Mouse (Mus musculus): Measurements from ENCODE around the gene Slc51a.
"Not testable (repeated sequence)": the region's sequence is repeated elsewhere in the genome, so short reads cannot be mapped to it uniquely, and the experiment has no call there.

The Slc51a gene

DNA sequence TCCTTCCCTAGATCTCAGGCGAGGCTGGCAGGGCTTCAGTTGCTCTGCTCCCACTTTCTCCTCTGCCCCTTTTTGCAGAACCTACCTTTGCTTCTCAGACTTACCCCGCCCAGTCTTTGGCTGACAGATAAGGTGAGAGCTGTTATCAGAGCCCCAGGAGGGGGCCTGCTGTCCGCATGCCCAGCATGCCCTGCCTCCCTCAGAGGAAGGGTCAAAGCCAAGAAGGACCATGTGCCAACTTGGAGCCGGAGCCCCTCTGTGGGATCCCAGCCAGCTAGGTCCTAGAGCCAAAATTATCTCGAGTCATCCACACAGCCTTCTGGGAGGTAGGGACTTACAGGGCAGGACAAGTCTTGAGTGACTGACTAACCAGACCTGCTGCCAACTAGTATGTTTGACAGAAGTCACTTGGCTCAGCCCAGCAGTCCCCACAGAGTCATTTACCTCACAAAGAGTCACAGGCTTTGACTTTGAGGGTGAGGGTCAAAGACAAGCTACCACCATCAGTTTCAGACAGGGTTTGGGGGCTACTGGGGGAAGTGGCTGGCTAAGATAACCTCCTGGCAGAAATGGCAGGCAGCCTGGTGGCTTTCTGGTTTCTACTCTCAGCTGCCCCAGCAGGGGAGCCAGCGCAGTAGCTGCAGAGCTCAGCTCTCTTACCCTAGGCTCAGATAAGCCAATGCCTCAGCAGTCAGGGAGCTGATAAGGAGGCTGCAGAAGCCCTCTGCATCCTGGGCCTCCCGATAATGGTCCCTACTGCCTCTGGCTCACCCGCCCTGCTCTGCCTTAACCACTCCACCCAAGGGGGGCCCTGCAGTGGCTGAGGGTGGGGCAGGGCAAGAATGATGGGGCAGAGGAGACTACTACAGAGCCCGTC lies 21.6 kb upstream of the Slc51a start:
- DNase-seq, result no peak

DNA sequence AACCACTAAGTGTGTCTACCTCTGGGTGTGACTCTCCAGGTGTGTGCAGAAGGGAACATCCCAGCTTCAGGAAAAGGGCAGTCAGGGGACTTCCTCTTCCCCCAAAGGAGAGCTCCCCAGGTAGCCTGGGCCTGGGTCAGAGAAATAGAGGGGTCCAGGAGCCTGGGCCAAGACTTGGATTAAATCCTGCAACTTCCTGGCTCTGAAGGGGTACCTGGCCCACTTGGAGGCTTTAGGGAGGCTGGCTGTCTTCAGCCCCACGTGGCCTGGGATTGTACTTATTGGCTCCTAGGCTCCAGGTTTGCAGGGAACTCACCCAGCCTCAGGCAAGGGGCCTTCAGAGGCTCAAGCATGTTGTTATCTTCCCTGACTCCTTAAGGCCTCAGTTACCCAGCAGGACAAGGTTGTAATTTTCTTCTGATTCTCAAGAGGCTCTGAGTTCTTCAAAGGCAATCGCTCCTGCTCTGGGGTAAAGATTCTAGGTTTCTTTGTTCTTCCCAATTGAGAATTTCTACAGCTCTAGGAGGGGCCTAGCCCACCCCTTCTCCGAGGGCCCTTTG lies 20.9 kb upstream of the Slc51a start:
- no peak for DNase-seq

DNA sequence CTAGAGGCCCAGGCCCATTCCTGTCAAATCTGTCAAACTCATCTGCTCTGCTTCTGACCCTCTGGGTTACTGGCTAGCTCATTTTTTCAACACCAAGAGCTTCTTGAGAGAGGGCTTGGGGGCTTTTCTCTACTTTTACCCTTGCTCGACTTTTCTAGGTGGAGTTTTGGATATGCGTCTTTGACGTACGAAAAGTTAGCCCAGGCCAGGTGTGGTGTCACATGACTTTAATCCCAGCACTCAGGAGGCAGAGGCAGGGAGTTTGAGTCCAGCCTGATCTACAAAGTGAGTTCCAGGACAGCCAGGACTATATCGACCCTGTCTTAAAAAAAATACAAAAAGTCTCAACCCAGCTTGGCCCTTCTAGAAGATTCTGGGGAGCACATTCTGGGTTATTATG lies 20.4 kb upstream of the Slc51a start:
- DNase-seq, result no peak

DNA sequence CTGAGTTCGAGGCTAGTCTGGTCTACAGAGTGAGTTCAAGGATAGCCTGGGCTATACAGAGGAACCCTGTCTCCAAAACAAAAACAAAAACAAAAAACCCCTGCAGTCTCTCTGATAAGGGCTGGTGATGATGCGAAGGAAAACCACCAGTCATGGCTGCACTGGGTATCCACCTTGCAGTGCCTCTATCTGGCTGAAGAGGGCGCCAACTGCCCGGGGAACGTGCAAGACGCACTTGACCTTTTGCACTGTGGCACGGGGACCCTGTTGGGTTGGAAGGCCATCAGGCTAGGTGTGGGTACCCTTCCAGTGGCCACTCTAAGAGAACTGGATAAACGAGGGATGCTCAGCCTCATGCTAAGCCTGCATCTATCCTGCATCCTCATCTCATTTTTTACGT lies 19.7 kb upstream of the Slc51a start:
- peak; percentile 60 for DNase-seq

DNA sequence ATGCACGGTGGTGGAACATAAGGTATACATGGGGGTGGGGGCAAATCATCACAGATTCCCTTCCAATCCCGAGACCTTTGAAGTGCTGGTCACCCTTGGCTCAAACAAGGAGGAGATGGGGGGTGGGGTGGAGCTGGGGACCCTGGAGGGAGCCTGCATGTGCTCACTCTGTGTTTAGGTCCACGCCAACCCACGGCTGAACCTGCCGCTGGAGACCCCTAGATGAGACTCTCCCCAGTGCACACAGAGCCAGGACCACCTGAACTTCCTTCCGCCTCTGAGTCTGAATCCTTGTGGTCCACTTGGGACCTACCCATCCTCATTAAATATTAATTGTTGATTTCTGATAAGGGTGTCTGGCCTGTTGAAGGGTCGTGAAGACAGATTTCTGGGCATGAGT lies 19.2 kb upstream of the Slc51a start:
- no peak for DNase-seq

DNA sequence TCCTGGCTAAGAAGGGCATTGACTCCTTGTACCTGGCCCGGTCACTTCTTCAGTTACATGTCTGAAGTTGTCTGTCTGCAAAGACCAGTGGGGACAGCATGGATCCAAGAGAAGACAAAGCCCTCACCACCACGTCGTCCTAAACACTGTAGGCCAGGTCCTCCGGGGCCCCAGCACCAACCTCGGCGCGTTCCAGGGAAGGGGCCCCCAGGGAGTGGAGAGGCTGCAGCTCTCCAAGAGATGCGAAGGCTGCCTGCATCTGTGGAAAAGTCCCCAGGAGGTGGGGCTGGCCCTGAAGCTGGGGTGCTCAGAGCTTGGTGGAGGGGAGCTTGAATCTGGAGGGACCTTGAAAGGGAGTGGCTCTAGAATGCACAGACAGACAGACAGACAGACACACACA lies 18.6 kb upstream of the Slc51a start:
- no peak for DNase-seq

DNA sequence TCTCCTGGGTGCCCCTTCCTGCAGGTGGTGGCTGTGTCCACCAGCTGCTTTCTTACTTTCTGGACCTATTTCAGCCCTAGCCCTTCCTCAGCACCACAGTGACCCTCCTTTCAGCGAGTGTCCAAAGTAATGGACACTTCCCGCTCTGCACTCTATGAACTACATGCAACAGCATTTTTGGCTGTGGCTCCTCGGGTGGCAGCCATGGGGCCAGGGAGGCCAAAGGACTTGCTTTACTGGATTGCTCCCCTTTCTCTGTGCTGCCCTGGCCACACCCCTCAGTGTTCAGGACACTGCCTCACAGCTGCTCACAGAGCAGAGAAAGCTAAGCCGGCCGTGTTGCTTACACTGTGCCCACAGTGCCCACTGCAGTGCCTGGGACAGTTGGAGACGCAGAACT lies 16.0 kb upstream of the Slc51a start:
- no peak for DNase-seq

DNA sequence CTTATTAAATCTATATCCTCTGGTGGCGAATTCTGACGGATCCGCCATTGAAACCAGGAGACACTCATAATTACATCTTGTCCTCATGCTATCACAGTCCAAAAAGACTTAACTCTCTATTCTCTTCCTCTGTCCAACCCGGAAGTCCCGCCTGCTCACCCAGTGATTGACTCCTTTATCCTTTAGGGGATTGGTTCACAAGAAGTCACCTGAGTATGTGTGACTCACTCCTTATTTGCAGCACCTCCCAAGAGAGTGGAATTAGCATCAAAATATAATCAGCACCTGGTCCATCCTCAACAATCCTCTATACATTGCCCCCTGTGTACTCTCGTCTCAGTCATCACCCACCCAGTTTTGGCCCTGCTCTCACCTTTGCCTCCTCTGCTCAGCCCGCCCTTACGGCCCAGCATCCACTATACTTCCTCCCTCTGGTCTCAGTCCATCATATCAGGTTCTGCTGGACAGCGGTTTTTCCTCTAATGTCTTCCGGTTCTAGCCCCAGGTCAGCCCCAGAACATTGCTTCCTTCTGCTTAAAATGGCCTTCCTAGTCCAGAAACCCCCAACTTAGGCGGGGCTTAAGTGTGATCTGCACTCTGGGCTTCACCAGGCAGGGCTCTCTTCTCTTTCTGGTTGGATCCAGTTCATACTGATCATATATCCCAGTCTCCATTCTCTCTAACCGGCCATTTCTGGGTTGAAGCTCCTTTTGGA lies 15.1 kb upstream of the Slc51a start:
- no peak for DNase-seq

DNA sequence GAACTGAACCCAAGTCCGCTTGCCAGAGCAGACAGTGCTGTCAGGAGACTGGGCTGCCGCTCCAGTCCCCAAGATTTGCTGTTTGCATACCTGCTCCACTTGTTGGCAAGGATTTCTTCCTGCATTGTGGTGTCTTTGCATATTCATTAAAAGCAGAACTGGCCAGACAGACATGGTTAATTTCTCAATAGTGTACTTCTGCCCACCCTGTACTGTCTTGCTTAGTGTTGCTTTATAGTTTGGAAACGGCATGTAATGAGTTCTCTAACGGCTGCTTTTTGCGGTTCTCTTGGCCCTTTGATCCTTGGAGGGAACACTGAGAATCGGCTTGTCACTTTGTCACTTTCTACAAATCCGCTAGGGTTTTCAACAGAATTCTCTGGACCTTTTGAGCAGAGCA lies 13.8 kb upstream of the Slc51a start:
- DNase-seq, result no peak

DNA sequence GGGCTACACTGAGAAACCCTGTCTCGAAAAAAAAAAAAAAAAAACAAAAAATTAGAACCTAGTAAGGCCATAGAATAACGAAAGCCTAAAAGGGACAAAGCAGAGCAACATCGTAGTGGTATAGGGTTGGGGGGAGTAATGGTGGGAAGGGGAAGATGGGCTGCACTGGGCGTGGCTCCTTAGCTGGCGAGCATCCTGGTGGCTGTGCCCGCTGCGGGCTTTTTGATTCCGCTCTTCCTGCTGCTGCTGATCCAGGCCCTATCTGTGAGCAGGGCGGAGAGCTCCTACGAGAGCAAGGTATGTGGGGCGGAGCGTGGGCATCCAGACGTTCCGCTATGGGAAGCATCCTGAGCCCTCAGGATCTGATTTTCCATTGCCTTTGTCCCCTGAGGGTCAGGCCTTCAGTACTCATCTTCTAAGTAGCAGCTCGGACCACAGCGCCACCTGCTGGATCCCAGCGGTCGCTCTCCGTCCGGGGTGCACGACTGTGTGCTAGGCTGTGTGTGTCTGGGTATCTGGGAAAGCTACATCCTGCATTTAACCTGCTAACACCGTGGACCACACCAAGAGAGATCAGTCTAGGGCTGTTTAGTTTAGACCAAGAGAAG lies 11.9 kb upstream of the Slc51a start:
- peak; percentile 85 for DNase-seq

DNA sequence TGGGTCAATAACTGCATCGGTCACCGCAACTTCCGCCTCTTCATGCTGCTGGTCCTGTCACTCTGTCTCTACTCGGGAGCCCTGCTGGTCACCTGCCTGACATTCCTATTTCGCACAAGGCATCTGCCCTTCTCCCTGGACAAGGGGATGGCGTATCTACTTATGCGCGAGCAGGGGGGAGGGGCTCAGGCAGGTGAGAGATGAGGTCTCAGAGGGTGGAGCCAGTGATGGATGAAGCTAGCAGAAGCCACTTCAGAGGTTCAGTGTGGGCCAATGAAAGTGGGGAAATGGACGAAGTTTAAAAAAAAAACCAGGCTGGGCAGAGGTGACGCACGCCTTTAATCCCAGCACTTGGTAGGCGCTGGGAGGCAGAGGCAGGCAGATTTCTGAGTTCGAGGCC lies 11.3 kb upstream of the Slc51a start:
- no peak for DNase-seq

DNA sequence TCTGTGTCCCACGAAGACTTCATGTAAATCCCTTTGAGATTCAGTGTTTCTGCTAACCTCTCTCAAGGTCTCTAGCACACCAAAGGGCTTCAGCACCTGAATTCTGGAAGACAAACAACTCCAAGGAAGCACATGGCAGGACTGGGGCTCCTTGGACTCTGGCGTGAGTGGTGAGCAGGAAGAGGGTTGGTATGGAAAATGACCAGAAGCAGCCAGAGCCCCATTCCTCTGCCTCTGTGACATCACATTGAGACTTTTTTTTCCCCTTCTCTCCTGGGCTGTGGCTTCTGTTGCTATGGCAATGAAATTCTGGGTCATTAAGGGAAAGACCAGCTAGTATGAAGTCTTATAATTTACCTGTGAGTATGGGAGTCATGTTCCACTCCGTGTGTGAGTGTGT lies 8.3 kb upstream of the Slc51a start, which contains the start of gene Zdhhc19:
TSS of gene Zdhhc19 (plus strand) at position 301 of the 400 bp plus-strand sequence.
- DNase-seq, result no peak

DNA sequence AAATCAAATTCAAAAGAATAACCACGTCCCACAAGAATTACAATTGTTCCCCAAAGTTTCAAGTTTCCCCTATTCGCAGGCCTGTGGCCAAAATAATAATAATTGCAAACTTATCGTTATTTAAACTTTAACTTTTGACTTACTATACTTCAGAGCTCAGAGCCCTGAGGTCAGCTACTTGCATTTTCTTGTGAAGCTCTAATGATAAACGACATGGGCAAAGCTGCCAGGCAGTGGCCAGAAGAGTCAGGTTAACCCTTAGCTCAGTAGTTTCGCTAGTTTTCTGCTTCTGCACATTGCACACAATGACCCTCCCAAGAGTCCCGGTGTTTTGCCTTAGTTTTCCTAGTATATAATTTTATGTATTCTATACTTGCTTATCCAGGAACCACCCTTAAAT lies 6.7 kb upstream of the Slc51a start:
- DNase-seq, result not testable (repeated sequence)

DNA sequence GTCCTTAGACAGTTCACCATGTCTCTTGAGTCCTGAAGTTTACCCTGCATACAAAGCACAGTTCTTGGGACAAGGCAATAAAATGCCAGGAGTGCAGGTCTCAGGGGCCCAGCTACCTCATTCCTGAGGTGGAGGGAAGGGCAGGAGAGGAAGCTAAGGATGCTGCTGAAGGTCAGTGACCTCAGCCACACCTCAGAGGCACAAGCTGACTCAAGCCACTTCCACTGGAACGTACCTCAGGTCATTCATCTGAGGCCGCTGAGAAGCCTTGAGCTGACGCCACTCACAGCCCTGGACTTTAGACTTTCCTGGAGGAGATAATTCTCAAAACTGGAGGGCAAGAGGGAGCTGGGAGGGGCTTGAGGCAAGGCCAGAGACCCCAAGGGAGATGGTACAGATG lies 1.3 kb upstream of the Slc51a start:
- no peak for DNase-seq

DNA sequence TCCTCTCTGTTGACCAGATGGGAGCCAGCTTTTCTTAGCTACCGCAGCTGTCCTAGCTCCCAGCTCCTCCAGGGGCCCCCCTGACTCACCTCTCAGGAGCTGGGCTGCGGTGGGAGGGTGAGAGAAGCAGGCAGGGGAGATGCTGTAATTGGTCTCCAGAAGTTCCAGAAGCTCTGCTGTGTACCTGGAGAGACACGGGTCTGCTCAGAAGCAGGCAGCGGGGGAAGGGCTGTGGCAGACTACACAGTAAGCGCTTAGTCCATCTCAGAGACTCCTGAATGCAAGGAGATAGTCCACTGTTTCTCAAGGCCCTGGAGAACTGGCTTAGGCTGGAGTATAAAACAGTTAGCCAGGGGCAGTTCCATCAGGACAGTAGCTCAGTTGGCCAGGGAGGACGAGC lies 1.6 kb downstream of the Slc51a start:
- no peak for DNase-seq

DNA sequence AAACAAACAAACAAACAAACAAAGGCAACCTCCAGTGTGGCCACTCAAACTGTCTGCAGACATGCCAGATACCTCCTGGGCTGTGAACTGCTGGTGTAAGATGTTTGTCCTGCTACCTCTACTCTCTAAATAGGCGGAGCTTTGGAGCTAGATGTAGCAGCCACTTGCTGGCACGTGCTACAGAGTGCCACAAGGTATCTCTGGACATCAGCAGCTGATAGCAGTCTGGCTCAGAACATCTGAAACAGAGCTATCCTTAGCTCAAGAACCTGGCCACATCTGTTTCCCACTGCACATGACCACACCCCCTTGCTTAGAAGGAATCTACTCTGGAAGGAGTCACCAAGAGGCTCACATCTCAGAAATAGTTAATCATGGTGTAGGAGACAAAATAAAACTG lies 2.5 kb downstream of the Slc51a start:
- no peak for DNase-seq

DNA sequence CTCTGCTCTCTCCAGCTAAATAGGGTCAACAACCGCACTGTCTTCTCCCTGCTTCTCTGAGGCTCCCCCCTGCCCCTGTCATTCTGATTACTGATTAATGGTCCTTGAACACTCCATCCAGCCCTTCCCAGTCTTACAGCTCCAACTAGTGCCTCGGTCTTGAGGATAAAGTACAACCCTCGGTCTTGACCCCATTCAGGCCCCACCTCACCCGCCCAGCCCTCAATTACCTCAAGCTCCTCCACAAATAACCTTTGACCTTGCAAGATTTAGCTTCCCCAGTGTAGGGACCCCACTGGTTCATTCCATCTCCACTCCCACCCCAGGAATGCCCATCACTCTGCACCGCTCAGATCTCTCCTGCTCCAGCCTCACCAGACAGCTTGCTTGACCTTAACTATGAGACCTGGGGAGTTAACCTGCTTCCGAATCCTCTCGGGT lies 3.2 kb downstream of the Slc51a start:
- no peak for DNase-seq

DNA sequence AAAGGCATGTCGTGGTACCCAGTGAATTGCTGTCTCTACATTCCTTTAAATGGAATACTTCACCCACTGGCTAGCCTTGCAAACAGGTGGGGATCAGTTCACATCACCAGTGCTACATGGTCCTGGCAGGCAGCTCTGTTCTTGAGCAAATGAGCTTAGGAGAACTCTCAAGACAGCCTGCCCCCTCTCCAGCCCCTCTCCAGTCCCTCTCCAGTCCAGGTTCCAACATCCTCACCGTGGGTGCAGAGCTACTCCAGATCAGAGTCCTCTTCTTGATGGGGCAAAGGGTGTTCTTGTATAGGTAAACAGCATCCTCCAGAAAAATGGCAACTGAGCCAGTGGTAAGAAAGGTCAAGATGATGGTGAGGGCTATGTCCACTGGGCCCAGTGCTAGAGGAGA lies 8.3 kb downstream of the Slc51a start:
- no peak for DNase-seq

DNA sequence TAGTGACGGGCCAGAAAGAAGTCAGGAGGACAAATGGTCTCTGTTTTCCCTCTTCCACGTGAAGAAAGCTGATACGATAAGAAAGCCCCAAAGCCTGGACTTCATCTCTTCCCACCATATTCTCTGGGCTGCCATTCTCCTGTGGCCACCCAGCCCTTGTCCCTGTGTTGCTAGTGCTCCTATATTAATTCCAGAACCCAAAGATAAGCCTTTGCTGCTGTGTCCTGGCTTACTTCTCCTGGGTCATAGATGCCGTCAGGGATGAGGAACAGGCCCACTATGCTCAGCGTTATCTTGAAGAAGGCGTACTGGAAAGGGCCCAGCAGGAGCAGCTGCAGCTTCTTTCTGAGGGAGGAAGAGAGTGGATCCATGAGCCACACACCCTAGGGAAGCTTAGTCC lies 10.4 kb downstream of the Slc51a start:
- no peak for DNase-seq

DNA sequence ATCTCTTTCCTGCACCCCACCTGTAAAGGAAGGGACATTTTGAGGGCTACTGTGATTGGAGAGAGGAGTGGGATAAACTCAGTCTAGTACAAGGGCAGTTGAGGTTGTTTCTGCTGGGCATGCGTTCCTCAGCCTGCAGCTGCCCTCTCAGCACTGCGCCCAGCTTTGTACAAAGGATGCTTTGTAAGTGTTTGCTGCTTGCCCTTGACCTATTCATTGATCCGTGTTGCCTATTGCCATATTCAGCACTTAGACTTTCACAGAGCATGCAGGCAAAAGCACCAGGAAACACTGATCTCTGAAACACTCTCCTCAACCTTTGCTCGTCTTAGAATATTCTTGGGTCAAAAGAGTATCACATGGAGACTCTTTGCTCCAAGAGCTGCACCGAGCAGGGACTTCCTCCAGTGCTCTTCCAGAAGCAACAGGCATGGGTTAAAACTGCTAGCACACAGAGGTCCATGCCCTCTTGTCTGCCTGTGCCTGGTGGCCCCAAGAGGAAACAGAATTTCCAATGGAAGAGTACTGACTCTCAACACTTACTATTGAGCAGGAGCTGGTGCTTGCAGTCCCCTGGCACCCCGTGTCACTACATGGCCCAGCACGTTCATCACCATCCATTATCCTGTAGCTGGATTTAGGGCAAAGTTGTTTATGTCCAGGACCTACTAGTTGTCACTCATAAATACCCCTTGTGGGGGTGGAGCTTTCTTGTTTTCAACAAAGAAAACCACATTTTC lies 15.2 kb downstream of the Slc51a start:
- peak; percentile 22 for DNase-seq

DNA sequence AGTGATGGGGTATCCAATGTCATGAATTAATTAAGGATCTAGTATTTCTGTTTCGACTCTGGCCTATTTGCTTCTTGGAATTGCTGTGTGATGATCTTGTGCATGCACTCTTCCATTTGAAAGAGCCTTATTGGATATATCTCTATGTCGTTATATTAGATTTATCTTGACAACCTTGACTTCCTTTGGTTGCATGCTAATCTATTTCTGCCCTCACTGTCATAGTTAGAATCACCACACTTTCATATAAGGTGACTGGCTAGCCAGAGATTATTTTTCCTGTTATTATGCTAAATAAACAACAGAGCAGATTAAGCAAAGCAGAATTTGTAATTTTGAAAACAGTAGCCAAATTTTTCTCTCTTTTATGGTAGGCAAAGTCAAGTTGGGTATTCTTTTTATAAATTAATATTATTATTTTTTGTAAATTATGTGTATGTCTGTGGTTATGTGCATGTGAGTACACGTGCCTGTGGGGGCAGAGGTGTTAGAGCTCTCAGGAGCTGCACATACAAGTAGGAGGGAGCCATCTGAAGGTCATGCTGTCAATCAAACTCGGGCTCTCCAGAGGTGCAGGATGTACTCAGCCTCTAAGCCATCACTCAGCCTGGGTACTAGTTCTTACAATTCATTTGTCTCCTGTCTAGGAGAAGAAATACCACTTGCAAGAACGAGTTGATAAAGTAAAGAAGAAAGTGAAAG lies 18.1 kb downstream of the Slc51a start:
- no peak for DNase-seq

DNA sequence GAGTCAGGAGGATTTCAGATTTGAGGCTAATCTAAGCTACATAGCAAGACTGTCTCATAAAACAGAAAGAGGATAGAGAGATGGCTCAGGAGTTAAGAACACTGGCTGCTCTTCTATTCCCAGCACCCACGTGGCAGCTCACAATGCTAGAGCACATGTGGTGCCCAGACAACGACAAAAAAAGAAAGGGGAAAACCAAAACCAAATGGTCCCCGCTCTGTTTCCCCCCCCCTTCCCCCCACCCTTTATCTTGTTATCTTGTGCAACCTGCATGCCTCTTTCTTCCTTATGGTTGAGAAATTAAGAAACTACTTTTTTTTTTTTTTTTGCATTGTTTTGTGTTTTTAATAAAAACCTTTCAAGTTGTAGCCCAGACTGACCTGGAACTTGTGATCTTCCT lies 19.2 kb downstream of the Slc51a start:
- no peak for DNase-seq

All from right cerebral cortex, adult 18-20 months (tissue).